In the genomic region with DNA sequence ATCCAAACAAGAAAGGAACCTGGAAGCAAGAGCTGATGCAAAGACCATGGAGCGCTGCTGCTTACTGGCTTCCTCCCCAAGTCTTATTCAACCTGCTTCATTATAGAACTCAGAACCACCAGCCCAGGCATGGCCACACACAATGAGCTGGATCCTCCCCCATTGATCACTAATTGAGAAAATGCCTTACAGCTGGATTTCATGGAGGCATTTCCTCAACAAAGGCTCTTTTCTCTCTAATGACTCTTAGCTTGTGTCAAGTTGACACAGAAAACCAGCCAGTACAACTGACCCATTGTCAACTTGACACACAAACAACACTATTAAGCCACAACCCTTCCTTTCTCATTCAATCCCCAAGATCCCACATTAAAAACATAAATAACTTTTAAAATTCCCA, we compare ENCODE assay signal across 23 mouse cellular contexts. TPM values are rescaled to one million over a fixed set of nuclear protein-coding genes. Genes with fewer than 3 reads are reported as not detected.
"Had no signal": no experiment of that assay in that cellular context is flagged by ENCODE, and none has a peak within 500 bp of the region (broad histone marks: within the 10 kb centered on the region; RNA-seq: fewer than 3 reads in every experiment).

No protein-coding gene starts in this region.

- H3K27ac ChIP-seq: heart, embryonic 10.5 days; hindbrain, embryonic 13.5 days; hindbrain, embryonic 15.5 days; hindbrain, postnatal 0 days; left cerebral cortex, adult 2 months; limb, embryonic 10.5 days; limb, embryonic 12.5 days; liver, embryonic 13.5 days; liver, embryonic 15.5 days had no signal

- H3K9me3 ChIP-seq: heart, embryonic 10.5 days; hindbrain, embryonic 13.5 days; hindbrain, embryonic 15.5 days; liver, embryonic 13.5 days; liver, embryonic 15.5 days had no signal

- H3K27me3 ChIP-seq: heart, embryonic 12.5 days; hindbrain, embryonic 15.5 days; limb, embryonic 12.5 days; liver, embryonic 13.5 days; liver, embryonic 15.5 days had no signal

- H3K4me1 ChIP-seq: heart, embryonic 10.5 days; heart, embryonic 12.5 days; hindbrain, embryonic 13.5 days; hindbrain, embryonic 15.5 days; limb, embryonic 12.5 days; liver, embryonic 13.5 days; liver, embryonic 15.5 days had no signal

- DNase-seq: gastrocnemius, postnatal 14 days; gastrocnemius, postnatal 36 days; heart, adult 18-20 months; heart, postnatal 10 days; heart, postnatal 36 days; kidney, adult 11 months; kidney, adult 2 months; kidney, adult 9 months; kidney, postnatal 10 days; kidney, postnatal 25 days; kidney, postnatal 4 days; liver; liver, embryonic 13.5 days had no signal

- H3K4me3 ChIP-seq: heart, embryonic 10.5 days; heart, embryonic 12.5 days; hindbrain, embryonic 13.5 days; hindbrain, embryonic 15.5 days; left cerebral cortex, adult 2 months; limb, embryonic 10.5 days; limb, embryonic 12.5 days; liver, embryonic 13.5 days; liver, embryonic 15.5 days had no signal

RNA-seq across cellular contexts. Expression of a gene that starts 52.8 kb away (rescaled TPM):
- total RNA-seq: hematopoietic stem cell, adult 5-6 weeks had no signal
